Mouse (Mus musculus) forebrain, embryonic 13.5 days (tissue): ENCODE data around the gene Prr22. TPM values are rescaled to one million over a fixed set of nuclear protein-coding genes. Genes with fewer than 3 reads are reported as not detected.

Experiments used
- ATAC-seq: fragments of 200-750 bp; cut with Nextera tagmentation; 2 replicates; pipeline ENCODE4 v1.8.0; 2017
- H3K27ac ChIP-seq: fragments of 300-500 bp; sonication (generic); 2 replicates; pipeline ENCODE4 v1.5.1; 2015; ENCODE audit warnings: inconsistent platforms, mild to moderate bottlenecking, moderate library complexity
- H3K27me3 ChIP-seq: fragments of 300-500 bp; sonication (generic); 2 replicates; pipeline ENCODE4 v1.6.1; 2015; ENCODE audit warnings: mild to moderate bottlenecking, inconsistent platforms
- H3K36me3 ChIP-seq: fragments of 300-500 bp; sonication (generic); 2 replicates; pipeline ENCODE4 v1.6.1; 2015; ENCODE audit warnings: mild to moderate bottlenecking, inconsistent platforms; ENCODE audit not compliant: poor library complexity, severe bottlenecking
- H3K4me1 ChIP-seq: fragments of 300-500 bp; sonication (generic); 2 replicates; pipeline ENCODE4 v1.6.1; 2015; ENCODE audit warnings: inconsistent platforms
- H3K4me2 ChIP-seq: fragments of 300-500 bp; sonication (generic); 2 replicates; pipeline ENCODE4 v1.6.1; 2015; ENCODE audit warnings: inconsistent platforms, mild to moderate bottlenecking, moderate library complexity
- H3K4me3 ChIP-seq: fragments of 300-500 bp; sonication (generic); 2 replicates; pipeline ENCODE4 v1.5.1; 2015; ENCODE audit warnings: mild to moderate bottlenecking, inconsistent platforms
- H3K9ac ChIP-seq: fragments of 300-500 bp; sonication (generic); 2 replicates; pipeline ENCODE4 v1.6.1; 2015; ENCODE audit warnings: mild to moderate bottlenecking, inconsistent platforms
- H3K9me3 ChIP-seq: fragments of 300-500 bp; sonication (generic); replicated peaks from 2 replicates; pipeline ENCODE4 v1.6.1; 2016; ENCODE audit warnings: inconsistent platforms
- WGBS: fragments of 180-500 bp; shearing (Covaris S2); methylation state at CpG from one replicate; pipeline ENCODE4 v1.1.7; 2015; 5-methylcytosine and 5-hydroxymethylcytosine counted together
- polyA plus RNA-seq: library from polyadenylated mRNA; unstranded; fragments of >200 nt; fragmentation: Nextera tagmentation; extraction: Ambion mirVana; gene quantifications from 2 replicates; pipeline ENCODE4 v1.2.1, GENCODE M21; 2015

The Prr22 gene
- polyA plus RNA-seq: 1.2 and 1.3 TPM in 2 replicates

GRCm38 (mm10) chr17:56769950-56770349 lies at the start of gene Prr22:
Prr22 (plus strand) TSS chr17:56770250.
- 91% methylated on average over 5 of the region's 5 CpGs for WGBS
- Histone ChIP-seq H3K27ac (no peak within 1 kb of the TSS), H3K9me3 (no peaks in the 10 kb centered on the region), H3K4me1 (peaks cover 6% of the 10 kb centered on the region), H3K27me3 (no peaks in the 10 kb centered on the region), H3K9ac (no peak within 1 kb of the TSS), H3K4me3 (no peak within 1 kb of the TSS), H3K36me3 (peaks cover 52% of the 10 kb centered on the region), H3K4me2 (no peak within 1 kb of the TSS)
- ATAC-seq: no peak

DNA sequence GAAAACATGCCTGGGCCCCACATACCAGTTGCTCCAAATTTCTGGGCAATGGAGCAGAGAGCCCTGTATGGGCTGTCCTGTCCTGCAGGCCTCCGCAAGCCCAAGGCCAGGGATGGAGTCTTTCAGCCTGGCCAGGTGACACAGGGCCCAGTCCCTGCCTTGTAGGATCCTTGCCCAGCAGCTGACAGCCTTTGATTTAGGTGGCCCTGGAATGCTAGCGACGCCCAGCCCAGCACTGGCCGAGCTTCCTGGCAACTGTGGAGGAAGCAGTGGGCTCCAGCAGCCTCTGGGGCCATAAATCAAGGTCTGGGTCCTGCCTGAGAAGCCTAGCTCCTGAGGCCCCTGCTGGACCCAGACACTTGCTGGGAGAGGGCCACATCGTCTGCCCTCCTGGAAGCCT lies 47.6 kb upstream of the Prr22 start:
- Histone ChIP-seq H3K27ac (no peak overlapping the region), H3K27me3 (no peaks in the 10 kb centered on the region), H3K9me3 (0 out of 2 replicates have a peak, but pooled peaks cover 3% of the 10 kb centered on the region), H3K4me1 (peaks cover 21% of the 10 kb centered on the region), H3K4me2 (no peak overlapping the region), H3K36me3 (peaks cover 44% of the 10 kb centered on the region), H3K9ac (no peak overlapping the region), H3K4me3 (no peak overlapping the region)
- WGBS: 94% methylated on average over 5 of the region's 5 CpGs
- ATAC-seq: no peak

DNA sequence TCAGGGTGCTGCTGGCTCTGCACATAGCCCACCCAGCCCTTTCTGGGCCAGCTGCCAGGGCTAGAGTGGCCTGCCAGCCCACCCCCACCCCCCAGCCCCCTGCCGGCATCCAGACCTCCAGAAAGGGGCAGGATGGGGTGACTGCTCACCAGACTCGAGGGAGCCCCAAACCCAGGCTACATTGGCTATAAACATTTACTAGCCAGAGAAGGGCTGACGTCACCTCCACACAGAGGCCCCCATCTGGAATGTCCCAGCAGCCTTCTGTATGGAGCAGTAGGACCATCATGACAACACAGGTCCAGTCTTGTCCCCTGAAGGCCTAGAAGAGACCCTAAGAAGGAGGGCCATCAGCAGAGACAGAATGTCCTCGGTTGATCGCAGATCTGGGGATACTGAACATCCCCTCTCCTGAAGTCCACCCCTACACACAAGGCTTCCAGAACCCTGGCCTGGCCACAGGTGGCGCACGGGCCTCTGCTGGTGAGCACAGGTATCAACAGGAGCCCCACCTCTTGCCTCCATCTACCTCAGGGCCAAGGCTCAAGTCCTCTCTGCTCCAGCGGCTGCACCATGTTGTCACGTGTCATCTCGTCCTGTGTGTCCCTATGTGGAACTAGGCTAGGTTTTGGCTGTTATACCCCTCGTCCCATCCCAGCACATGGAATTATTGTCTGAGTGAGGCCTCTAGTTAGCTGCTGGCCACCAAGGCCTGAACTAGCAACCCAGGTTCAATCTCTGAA lies 46.5 kb upstream of the Prr22 start:
- peaks cover 44% of the 10 kb centered on the region for H3K36me3 ChIP-seq
- peaks cover 25% of the 10 kb centered on the region for H3K4me1 ChIP-seq
- H3K9me3 ChIP-seq: 0 out of 2 replicates have a peak, but pooled peaks cover 3% of the 10 kb centered on the region
- H3K27ac ChIP-seq: no peak overlapping the region
- no peak overlapping the region for H3K4me2 ChIP-seq
- WGBS: 85% methylated on average over 11 of the region's 11 CpGs
- 0 out of 2 replicates have a peak overlapping the region, but pooled peaks have one; percentile 16 for H3K9ac ChIP-seq
- H3K27me3 ChIP-seq: no peaks in the 10 kb centered on the region
- ATAC-seq: no peak
- H3K4me3 ChIP-seq: no peak overlapping the region

DNA sequence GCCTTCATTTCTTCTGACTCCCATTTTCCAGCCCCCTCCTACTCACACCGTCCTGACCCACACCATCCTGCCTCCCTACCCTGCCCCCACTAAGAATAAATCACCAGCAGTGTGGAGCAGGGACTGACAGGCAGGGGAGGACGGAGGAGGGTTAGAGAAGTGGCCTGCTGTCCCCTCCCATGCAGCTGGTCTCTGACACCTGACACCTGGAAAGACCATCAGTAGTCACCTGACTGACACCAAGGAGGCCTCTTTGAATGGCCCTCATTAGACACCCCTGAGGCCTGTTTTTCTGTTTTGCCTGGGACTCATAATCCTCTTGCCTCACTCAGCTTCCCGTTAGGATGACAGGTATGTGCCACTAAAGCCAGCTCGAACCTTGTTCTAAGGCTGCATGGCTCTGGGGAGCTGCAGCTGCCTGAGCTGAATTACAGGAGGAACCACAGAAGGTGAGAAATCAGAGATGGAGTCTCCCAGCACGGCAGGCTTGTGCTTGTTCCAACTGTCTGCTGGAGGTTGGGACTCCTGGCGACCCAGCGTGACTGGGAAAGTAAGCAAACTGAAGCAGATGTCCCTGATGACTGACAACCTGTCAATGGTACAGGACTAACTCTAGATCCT lies 42.9 kb upstream of the Prr22 start:
- no peak overlapping the region for H3K9ac ChIP-seq
- H3K4me1 ChIP-seq: peaks cover 29% of the 10 kb centered on the region
- 16% methylated on average over 7 of the region's 7 CpGs for WGBS
- no peak overlapping the region for H3K4me3 ChIP-seq
- H3K4me2 ChIP-seq: no peak overlapping the region
- 0 out of 2 replicates have a peak, but pooled peaks cover 3% of the 10 kb centered on the region for H3K9me3 ChIP-seq
- no peaks in the 10 kb centered on the region for H3K27me3 ChIP-seq
- H3K36me3 ChIP-seq: peaks cover 29% of the 10 kb centered on the region
- ATAC-seq: no peak
- no peak overlapping the region for H3K27ac ChIP-seq

GRCm38 (mm10) chr17:56727659-56728058 lies 42.4 kb upstream of the Prr22 start:
- no peak overlapping the region for H3K4me2 ChIP-seq
- 0 out of 2 replicates have a peak, but pooled peaks cover 3% of the 10 kb centered on the region for H3K9me3 ChIP-seq
- no peak overlapping the region for H3K4me3 ChIP-seq
- no peak for ATAC-seq
- 12% methylated on average over 12 of the region's 12 CpGs for WGBS
- H3K27ac ChIP-seq: no peak overlapping the region
- peaks cover 29% of the 10 kb centered on the region for H3K4me1 ChIP-seq
- H3K36me3 ChIP-seq: peaks cover 23% of the 10 kb centered on the region
- no peak overlapping the region for H3K9ac ChIP-seq
- H3K27me3 ChIP-seq: no peaks in the 10 kb centered on the region

- Histone ChIP-seq H3K9me3 (0 out of 2 replicates have a peak, but pooled peaks cover 3% of the 10 kb centered on the region), H3K4me1 (peaks cover 29% of the 10 kb centered on the region), H3K9ac (no peak overlapping the region; the same call in 1 of the 2 replicates), H3K27ac (no peak overlapping the region), H3K4me3 (no peak overlapping the region), H3K4me2 (no peak overlapping the region), H3K36me3 (peaks cover 19% of the 10 kb centered on the region), H3K27me3 (no peaks in the 10 kb centered on the region)
- ATAC-seq: no peak
- 43% methylated on average over 9 of the region's 12 CpGs for WGBS
Measured at GRCm38 (mm10) chr17:56728117-56728516, 41.9 kb upstream of the Prr22 start.

DNA sequence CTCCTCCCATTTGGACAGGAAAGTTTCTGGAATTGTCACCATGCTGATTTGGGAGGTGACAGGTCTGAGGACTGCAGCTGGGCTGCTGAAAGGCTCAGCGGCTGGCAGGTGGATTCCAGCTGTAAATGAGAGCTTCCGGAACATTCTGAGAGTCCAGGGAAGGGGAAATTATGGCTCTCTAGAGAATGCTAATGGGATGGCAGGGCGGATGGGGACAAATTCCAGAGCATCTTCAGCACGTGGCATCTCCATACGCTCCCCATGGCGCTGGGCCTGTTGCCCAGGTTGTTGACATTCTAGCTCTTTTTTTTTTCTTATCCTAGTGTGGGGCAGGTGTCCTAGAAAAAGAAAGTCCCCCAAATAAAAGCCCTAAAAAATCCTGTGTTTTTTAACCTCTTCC lies 40.9 kb upstream of the Prr22 start:
- Histone ChIP-seq H3K9me3 (0 out of 2 replicates have a peak, but pooled peaks cover 3% of the 10 kb centered on the region), H3K4me2 (no peak overlapping the region)

GRCm38 (mm10) chr17:56729656-56730055 lies 40.4 kb upstream of the Prr22 start:
- no peak for ATAC-seq
- Histone ChIP-seq H3K9me3 (0 out of 2 replicates have a peak, but pooled peaks cover 3% of the 10 kb centered on the region), H3K4me1 (peaks cover 29% of the 10 kb centered on the region)

More for the DNA sequence above, 40.9 kb upstream of the Prr22 start:
- WGBS: 49% methylated on average over 6 of the region's 6 CpGs
- no peak overlapping the region for H3K27ac ChIP-seq
- H3K27me3 ChIP-seq: no peaks in the 10 kb centered on the region
- H3K9ac ChIP-seq: no peak overlapping the region
- no peak overlapping the region for H3K4me3 ChIP-seq
- H3K4me1 ChIP-seq: peaks cover 29% of the 10 kb centered on the region
- ATAC-seq: no peak
- H3K36me3 ChIP-seq: peaks cover 9% of the 10 kb centered on the region

GRCm38 (mm10) chr17:56736534-56736933 lies 33.5 kb upstream of the Prr22 start:
- H3K4me2 ChIP-seq: no peak overlapping the region
- no peak overlapping the region for H3K27ac ChIP-seq
- no peak overlapping the region for H3K9ac ChIP-seq
- 0 out of 2 replicates have a peak, but pooled peaks cover 5% of the 10 kb centered on the region for H3K27me3 ChIP-seq
- no peaks in the 10 kb centered on the region for H3K9me3 ChIP-seq
- no peaks in the 10 kb centered on the region for H3K4me1 ChIP-seq
- no peaks in the 10 kb centered on the region for H3K36me3 ChIP-seq
- 43% methylated on average over 8 of the region's 8 CpGs for WGBS
- ATAC-seq: no peak
- no peak overlapping the region for H3K4me3 ChIP-seq

More at GRCm38 (mm10) chr17:56729656-56730055, 40.4 kb upstream of the Prr22 start:
- Histone ChIP-seq H3K9ac (no peak overlapping the region), H3K36me3 (peaks cover 7% of the 10 kb centered on the region; the same call in 1 of the 2 replicates), H3K4me2 (no peak overlapping the region), H3K27me3 (no peaks in the 10 kb centered on the region), H3K27ac (no peak overlapping the region), H3K4me3 (no peak overlapping the region)
- 22% methylated on average over 2 of the region's 2 CpGs for WGBS

- no peaks in the 10 kb centered on the region for H3K9me3 ChIP-seq
- H3K27me3 ChIP-seq: 0 out of 2 replicates have a peak, but pooled peaks cover 5% of the 10 kb centered on the region
- no peak for ATAC-seq
- WGBS: 86% methylated on average over 10 of the region's 10 CpGs
- H3K4me1 ChIP-seq: no peaks in the 10 kb centered on the region
- H3K36me3 ChIP-seq: no peaks in the 10 kb centered on the region
- H3K9ac ChIP-seq: no peak overlapping the region
- H3K27ac ChIP-seq: no peak overlapping the region
- no peak overlapping the region for H3K4me3 ChIP-seq
- H3K4me2 ChIP-seq: no peak overlapping the region
Measured at GRCm38 (mm10) chr17:56738221-56738620, 31.8 kb upstream of the Prr22 start.

- Histone ChIP-seq H3K4me3 (no peak overlapping the region), H3K27me3 (0 out of 2 replicates have a peak, but pooled peaks cover 5% of the 10 kb centered on the region), H3K4me2 (no peak overlapping the region), H3K27ac (no peak overlapping the region), H3K9me3 (no peaks in the 10 kb centered on the region), H3K4me1 (no peaks in the 10 kb centered on the region), H3K36me3 (no peaks in the 10 kb centered on the region), H3K9ac (no peak overlapping the region)
- ATAC-seq: no peak
- WGBS: 82% methylated on average over 17 of the region's 17 CpGs
Measured at GRCm38 (mm10) chr17:56740118-56740787, 29.8 kb upstream of the Prr22 start.

- Histone ChIP-seq H3K36me3 (no peaks in the 10 kb centered on the region), H3K4me1 (no peaks in the 10 kb centered on the region), H3K27ac (no peak overlapping the region), H3K9ac (no peak overlapping the region), H3K27me3 (0 out of 2 replicates have a peak, but pooled peaks cover 5% of the 10 kb centered on the region), H3K4me3 (no peak overlapping the region), H3K4me2 (no peak overlapping the region), H3K9me3 (no peaks in the 10 kb centered on the region)
- WGBS: 78% methylated on average over 17 of the region's 17 CpGs
- ATAC-seq: no peak
Measured at GRCm38 (mm10) chr17:56740788-56741160, 29.3 kb upstream of the Prr22 start.
